Mouse (Mus musculus): ENCODE results near the gene Zfp385b. TPM values are rescaled to one million over a fixed set of nuclear protein-coding genes. Genes with fewer than 3 reads are reported as not detected.

Zfp385b gene
- 10 to 100 TPM; 42.8 to 46.9 TPM for total RNA-seq (2021)
- long read RNA-seq, partial matches to known transcripts, result 4 of 8 reads
- long read RNA-seq, other reads (novel, unspliced or antisense), result 1 of 8 reads

DNA sequence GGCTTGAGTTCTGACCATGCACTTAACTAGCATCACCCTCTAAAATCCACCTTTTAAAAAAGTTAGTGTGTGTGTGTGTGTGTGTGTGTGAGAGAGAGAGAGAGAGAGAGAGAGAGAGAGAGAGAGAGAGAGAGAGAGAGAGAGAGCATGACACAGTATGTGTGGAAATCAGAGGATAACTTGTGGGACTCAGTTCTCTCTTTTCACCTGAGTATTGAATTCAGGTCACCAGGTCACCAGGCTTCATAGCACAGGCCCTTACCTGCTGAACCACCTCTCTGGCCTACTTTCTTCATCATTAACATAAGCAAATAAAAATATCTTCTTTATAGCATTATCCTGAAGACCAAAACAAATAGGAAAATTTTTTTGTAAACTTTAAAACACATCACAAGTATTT, at the start of gene Zfp385b:
Gene Zfp385b, minus strand, starts transcription at position 101 of the 400 bp plus-strand sequence.
- DNase-seq (ENCODE audit: low spot score in 2 of 2), result no peak

DNA sequence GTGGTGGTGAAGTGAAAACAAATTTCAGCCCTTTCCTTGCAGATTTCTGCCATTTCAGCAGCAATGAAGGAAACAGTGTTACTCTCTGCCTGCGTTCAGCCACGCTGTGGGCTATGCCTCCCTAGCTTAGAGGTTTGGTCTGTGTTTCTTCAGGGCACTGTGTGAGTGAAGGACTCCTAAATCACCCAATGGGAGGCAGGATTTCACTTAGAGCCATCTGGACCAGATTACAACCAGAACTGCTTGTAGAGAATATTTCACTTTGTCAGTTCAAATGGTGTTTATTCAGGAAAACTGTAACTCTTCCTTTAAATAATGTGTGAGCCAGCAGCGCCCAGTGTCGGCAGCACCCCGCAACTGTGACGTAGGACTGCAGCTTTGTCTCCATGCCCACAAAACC, 44.5 kb upstream of the Zfp385b start:
- no peak for DNase-seq (ENCODE audit: low spot score in 2 of 2)

DNA sequence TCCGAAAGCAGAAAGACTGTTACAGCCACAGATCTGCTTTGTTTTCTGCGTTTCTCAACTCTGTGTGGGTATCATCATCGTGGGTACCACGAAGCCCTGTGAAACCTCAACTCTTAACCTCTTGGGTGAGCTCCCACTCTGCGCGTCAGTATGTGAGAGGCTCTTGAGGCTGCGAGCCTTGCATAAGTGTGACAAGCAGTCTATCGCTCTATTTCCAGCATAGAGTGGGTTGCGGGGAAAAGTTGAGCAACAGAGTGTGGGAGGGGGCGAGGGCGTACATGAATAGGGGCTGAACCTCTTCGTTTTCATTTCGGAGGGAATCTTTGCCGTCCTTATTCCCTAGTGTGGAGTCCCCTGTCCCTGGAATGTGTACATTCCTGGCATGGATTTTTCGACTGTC, 44.1 kb upstream of the Zfp385b start:
- DNase-seq (ENCODE audit: low spot score in 2 of 2), result no peak

DNA sequence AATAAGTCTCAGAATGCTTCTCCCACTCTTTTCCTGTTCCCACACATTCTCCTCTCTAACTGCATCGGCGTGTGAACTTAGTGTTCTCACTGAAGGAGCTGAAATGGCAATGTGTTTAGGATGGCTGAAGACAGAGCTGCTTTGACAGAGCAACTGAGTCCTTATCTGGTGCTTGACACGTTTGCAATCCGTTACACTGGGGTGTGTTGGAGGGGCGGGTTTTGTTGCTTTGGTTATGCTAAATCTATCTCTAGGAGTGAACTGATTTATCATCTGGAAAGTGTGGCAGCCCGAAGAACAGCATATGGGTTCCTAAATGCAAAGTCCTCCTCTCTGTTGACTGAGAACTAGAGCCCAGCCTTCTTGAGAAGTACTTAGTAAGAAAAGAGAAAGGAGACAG, 22.0 kb upstream of the Zfp385b start:
- no peak for DNase-seq (ENCODE audit: low spot score in 2 of 2)

DNA sequence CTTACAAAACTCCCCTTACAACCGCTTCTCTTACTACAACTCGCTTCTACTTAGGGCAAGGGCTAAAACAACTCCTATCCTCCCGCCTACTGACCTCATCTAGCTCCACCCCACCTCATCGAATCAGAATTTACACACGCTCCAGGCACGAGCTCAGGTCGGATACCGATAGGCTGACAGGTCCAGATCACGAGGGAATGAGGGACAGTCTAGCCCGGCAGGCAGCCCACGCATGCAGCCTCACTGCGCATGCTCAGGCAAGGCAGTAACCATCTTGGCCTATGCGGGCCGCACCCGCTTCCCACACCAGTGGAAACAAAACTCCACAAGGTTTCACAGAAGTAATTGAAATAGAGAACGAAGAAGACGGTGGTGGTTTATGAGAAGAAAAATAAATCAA, 20.1 kb upstream of the Zfp385b start:
- no peak for DNase-seq (ENCODE audit: low spot score in 2 of 2)

DNA sequence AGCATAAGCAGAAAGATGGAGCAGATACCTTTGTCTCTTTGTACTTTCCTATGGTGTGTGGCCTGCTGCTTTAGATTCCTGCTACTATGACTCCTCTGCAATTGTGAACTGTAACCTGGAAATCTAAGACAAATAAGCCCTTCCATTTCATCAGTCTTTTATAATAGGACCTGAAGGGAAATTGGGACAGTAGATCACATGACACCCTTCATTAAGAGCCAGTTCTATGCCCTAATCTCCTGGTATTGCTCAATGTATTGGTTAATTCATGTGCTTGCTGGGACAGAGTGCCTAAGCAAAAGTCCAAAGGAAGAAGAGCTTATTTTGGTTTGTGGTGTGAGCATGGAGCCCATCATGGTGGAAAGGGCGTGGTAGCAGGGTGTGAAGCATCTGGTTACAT, 19.2 kb upstream of the Zfp385b start:
- DNase-seq (ENCODE audit: low spot score in 2 of 2), result no peak

DNA sequence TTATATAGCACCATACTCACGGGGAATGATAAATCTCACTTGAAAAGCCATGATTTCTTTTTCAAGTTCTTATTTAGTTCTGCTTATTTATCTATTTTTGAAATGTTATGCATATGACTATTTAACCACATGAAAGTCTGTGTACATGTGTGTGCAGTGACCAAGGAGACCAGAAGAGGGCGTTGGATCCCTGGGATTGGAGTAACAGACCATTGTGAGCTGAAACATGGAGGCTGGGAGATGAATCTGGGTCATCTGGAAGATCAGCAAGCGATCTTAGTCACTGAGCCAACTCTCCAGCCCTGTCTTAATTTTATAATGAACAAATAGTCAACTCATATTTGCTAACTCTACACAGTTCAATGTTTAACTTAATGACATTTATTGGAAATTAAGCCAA, 16.3 kb upstream of the Zfp385b start:
- no peak for DNase-seq (ENCODE audit: low spot score in 2 of 2)

DNA sequence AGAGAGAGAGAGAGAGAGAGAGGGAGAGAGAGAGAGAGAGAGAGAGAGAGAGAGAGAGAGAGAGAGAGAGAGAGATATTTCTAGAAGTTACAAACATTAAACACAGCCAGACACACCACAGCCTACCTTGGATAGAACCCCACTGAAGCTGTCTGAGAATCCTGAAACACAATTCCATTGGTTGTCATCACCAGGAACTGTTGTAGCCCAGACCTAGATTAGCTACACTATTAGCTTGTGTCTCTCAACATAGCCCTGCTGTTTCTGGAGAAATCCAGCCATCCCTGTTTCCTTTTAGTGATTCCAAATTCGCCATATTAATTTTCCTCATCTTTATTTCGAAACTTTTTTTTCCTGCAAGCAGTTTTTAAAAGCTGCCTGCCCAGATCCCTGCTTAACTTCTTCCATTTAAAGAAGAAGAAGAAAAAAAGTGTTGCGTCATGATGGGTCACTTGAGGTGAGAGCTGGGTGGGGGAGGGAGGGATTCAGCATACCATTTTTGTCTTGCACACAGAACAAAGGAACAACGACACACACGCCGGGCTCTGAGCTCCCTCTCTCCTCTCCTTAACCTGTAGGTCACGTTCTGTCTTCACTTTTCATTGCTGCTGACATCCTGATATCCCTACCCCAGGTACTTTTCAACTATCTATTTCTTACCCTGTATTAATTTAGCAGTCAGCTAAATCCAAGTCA, 6.8 kb upstream of the Zfp385b start:
- DNase-seq (ENCODE audit: low spot score in 2 of 2), result no peak

DNA sequence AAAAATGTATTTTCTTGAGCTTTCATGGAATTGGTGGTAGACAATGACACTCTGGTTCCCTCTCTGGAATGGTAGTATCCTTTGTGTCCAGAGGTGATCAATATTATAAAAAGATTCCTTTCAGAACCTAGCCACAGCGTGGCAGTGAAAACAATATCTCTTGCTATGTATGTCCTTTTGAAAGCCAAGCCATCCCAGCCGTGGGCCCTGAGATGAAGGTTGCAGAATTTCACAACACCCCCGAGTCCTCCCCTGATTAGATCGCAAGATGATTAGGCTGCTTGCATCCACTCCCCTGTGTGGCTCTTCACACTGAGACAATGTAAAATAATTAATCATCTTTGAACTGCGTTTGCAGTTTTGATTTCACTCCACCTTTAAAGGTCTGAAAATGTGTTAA, 3.6 kb upstream of the Zfp385b start:
- DNase-seq (ENCODE audit: low spot score in 2 of 2), result no peak

DNA sequence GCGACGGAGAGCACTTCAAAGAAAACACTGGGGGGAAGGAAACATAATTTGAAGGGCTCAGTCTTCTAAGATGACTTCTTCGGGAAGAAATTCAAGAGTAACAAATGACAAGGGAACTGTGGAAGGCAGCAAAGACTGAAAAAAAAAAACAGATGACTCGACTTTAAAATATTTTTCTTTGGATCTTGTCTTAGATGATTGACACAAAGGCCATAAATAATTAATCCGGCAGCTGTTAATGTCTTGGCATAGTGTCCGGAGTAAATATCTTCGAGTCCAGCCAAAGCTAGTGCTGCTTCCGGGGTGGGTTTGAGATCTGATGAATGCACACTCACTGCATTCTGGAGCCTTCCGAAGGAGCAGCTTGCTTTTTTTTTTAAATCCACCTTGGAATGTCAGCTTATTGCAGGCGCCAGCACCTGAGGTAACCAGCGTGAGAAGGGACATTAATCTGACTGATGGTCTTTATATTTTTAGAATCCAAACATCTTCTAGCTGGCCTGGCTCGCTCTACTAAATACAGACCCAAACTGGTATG, 2.0 kb downstream of the Zfp385b start:
- DNase-seq (ENCODE audit: low spot score in 2 of 2), result no peak

DNA sequence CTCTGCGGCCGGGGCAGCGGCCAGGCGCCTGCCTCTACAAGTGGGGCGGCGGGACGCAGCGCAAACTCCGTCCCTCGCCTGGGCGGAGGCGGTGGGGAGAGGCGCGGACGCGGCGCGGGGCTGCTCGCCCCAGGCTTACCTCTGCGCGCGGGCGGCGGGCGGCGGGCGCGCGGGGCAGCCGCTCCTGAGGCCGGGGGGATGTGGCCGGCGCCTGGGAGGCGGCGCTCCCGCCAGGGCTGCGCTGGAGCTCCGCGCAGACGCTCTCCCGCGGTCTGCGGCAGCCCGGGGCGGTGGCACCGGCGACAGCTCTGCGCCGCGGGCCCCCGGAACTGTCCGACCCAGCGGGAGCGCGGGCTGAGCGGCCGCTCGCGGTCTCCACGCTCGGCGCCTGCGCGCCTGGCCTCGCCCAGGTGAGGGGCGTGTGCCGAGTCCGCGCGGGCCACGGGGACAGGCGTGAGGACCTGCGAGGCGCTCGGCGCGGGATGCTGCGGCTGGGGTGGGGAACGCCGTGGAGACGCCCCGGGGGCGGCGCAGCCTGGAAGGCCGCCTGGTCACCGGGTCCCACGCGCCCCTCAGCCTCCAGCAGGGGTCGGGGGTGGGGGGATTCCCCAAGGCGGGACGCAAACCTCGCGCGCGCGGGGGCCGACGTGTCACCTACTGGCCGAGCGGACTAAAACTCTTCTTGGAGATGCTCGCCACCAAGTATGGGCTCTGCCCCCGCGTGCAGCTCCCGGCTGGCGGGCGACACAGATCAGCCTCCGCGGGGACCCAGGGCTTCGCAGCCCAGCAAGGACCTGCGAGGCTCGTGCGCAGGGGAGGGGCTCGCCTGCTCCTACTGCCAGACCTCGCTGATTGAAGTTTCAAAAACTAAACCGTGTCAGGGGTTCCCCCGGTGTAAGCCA, 2.8 kb downstream of the Zfp385b start:
- peak; percentile 43 to 57 for DNase-seq (ENCODE audit: low spot score in 2 of 2)

DNA sequence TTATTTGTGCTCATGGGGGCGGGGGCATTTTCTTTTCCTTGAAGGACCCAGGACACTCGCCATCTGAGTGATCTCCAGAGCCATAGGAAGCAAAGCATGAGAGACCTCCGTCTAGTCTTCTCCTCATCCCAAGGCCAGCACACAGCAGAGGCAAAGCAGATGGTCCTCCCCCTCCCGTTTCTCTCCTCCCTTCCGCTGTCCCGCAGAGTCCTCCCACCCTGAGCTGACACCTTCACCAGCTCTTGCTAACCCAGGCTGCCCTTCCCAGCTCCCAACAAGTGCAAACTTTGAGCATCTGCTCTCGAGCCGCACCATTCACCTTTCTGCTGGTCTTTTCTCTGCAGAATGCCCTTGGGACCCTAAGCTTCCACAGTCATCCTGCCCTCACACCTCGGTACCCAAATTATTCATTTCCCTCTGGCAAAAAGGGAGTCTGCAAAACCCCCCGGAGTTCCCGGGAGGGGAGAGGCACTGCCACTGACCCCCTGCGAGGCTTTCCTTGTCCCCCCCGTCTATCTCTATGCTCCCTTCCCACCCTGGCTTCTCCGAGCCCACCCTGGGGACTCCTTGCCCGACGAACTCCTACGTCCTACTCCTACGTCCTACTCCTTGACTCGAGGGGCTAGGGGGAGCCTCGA, 3.5 kb downstream of the Zfp385b start:
- DNase-seq (ENCODE audit: low spot score in 2 of 2), result peak; percentile 29 to 45

DNA sequence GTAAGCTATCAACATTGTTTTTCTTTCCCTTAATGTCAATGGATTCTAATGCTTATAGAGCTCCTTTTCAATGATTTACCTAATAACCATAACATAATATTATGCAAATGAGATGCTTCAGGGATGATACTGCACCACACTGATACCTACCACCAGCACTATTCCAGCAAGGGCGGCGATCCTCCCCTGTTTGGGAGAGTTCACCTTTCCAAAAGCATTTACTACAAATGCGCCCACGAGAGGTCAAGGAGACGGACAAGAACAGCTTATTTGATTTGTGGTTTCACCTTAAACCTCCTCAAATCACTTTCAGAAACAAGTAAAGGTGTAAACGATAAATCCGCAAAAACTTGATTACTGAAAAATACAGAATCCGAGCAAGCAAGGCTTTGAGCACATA, 4.5 kb downstream of the Zfp385b start:
- no peak for DNase-seq (ENCODE audit: low spot score in 2 of 2)

DNA sequence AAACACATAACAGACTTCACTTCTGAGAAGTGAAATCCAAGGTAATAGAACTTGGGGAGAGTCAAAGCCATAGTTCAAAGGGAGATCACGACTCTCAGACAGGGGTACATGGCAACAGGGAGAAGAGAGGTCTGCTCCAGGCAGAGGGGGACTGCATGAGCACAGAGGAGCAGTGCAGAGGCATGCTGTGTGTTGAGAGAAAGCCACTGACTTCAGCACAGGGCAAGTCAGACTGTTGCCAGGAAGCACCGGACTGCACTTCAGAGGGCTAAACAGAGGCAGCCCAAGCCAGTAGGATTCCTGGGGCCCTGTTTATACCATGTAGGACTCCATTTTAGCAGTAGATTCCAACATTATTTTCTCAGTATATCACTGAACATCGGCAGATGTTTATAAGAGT, 6.4 kb downstream of the Zfp385b start:
- no peak for DNase-seq (ENCODE audit: low spot score in 2 of 2)

DNA sequence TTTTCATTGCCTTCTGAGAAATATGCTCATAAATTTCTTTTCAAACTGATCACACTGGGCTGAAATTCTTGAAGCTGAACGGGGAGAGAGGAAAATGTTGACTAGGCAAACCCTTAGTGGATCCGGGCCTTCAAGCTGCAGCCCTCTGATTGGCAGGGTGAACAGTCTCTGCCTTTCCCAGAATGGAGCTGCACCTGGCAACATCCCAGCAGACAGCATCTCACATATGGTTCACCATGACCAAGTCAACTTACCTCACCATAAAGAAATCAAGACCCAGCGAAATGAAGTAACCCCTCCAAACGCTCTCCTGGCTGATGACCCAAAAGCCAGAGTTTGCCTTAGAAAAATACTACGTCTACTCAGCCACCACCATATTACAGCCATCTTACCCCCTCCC, 8.7 kb downstream of the Zfp385b start:
- DNase-seq (ENCODE audit: low spot score in 2 of 2), result no peak

DNA sequence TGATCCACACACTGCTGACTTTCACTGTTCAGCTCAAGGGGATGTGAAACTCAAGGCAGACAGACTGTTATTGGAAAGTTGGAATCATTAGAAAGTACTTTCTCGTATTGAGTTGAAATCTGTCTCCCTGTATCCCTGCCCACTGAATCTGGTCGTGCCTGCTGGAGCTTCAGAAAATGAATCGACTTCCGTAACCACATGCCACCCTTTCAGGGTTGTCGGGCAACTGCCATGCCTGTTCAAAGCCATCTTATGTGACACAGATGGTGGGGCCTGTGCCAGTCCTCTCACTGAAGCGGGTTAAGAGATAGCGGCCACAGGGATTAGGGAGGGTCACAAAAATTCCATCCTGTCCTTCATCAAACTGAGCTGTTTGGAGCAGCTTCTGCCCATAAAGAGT, 14.7 kb downstream of the Zfp385b start:
- DNase-seq (ENCODE audit: low spot score in 2 of 2), result peak; percentile 37 to 54

DNA sequence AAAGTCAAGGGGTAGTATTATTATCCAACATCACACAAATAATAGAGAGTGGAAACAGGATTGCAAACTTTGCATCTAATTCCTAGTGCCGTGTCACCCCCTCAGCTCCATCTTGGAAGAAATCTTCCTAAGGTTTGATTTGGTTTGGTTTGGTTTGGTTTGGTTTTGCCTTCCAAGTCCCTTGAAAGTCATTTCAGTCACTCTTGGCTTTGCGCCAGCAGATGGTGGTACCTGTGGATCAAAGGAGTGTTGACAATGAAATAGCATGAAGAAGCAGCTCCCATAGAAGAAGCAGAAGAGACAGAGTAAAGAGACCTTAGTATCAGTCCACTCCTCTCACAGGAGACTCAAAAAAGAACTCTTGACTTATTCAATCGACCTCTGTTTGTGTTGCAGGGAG, 17.1 kb downstream of the Zfp385b start:
- DNase-seq (ENCODE audit: low spot score in 2 of 2), result no peak

DNA sequence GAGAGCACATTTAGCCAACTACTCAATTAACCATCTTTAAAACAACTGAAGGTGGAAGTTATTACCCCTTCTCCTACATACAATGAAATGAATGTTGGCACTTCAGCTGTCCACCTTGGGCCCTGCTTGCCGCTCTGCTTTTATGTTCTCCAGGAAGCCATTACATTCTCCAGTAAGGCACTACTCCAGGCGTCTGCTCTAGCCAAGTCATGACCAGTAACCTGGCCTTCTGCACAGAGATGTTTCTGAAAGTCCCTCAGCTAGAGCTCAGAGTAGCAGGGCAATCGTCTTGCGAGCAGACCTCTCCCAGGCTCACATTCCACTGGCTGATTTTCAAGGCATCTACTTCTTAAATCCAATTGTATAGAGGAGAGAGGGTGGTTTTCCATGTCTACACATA, 18.0 kb downstream of the Zfp385b start:
- DNase-seq (ENCODE audit: low spot score in 2 of 2), result no peak

DNA sequence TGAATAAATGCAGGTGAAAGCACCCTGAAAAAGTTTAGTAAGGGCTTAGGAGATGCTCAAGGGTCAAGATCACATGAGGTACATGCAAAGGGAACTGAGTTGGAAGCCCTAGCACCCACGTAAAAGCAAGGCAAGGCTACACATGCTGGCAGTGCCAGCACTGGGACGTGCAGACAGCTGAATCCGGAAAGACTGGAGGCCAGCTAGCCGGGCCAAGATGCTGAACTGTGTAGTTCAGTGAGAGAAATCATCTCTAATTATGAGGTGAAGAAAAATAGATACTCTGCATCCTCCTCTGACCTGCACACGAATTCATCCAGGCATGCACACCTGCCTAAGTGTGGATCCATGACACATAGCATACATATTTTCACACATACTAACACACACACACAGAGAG, 18.4 kb downstream of the Zfp385b start:
- no peak for DNase-seq (ENCODE audit: low spot score in 2 of 2)

DNA sequence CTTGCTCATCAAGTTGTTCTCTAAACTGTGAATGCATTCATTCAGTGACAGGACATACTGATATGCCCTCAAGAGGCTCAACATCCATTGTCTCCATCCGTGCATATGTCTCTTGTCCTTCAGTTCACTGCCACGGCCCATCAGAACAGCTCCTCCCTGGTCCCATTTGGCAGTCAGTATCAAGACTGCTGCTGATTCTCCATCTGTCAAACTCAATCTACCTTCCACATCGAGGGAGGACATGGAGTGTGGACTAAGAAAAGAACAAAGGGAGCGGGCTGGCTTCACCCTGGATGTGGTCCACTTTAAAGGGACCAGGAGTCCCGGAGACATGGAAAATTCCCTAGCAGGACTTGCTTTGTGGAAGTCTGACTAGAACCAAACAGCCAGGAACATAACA, 22.2 kb downstream of the Zfp385b start:
- DNase-seq (ENCODE audit: low spot score in 2 of 2), result no peak

DNA sequence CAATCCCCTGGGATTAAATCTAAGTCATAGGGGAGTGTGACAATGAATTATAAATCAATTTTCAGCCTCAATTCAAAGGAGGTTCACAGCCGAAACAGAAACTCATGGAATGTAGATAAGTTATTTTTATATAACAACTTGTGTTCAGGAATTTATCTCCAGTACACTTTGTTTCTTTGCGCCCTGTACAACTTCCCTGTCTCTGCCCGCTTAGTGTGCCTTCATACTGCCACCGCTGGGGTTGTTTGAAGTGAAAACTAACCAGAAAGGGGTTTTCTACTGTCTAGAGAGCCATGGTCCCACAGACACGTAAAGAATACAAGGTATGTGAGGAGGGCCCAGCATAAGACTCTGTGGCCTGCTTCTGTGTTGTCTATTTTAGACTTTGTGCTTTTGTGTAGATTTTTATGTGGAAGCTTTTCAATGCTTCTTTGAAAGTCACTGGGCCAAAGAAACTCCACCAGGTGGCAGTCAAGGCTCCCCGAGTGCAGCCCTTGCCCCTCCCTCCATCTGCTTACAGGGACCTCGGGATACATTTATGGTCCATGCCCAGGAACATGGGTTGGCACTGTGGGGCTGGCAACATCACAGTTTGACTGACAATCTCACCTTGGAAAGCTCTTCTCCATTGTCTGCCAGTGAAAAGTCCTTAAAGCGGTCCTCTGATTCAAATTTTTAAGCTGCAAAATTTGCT, 23.4 kb downstream of the Zfp385b start:
- peak; percentile 37 to 56 for DNase-seq (ENCODE audit: low spot score in 2 of 2)
